18 mouse cellular contexts compared by ENCODE assay signal in the genomic region with DNA sequence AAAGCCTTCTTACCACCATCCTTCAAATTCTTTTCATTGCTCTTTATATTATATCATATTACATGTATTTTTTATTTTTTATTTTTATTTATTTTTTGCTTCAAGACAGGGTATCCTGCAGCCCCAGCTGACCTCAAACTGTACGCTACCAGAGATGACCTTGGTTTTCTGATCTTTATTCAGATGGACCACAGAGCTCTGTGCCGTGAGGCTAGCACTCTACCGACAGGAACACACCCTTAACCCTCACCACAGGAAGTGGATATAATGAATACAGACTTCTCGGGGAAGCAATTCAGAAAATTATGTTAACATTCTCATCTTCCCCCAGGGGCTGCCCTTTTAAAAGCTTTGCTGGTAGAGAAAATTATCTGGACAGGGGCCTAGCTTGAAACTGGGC.
A peak's percentile ranks its signal among the peaks of the same experiment; 100 is the strongest.
DNase-seq lines count a peak whose midpoint lies in the region; ATAC-seq lines count a peak whose summit lies in the region.
"Had no signal": no experiment of that assay in that cellular context is flagged by ENCODE, and none has a peak within 500 bp of the region (broad histone marks: within the 10 kb centered on the region; RNA-seq: fewer than 3 reads in every experiment).

No protein-coding gene starts in this region.

- peak; percentile 3 for DNase-seq in heart, postnatal 4 days
- peak; percentile 5 for DNase-seq in midbrain, embryonic 10.5 days (ENCODE audit: low spot score)
- DNase-seq in induced T-regulatory cell, adult 2 months (ENCODE audit: low read depth) = peak; percentile 6
- DNase-seq in cerebellum, postnatal 25 days = no peak
- DNase-seq: adrenal gland, adult 2 months; adrenal gland, postnatal 25 days; forebrain, postnatal 0 days; gastrocnemius, postnatal 14 days; heart, postnatal 14 days had no signal

- no peaks in the 10 kb centered on the region for H3K9me3 ChIP-seq in heart, embryonic 12.5 days (replicated peaks)
- H3K9me3 ChIP-seq in midbrain, embryonic 10.5 days (replicated peaks) = no peaks in the 10 kb centered on the region
- H3K9me3 ChIP-seq in midbrain, embryonic 16.5 days (replicated peaks; ENCODE audit: control insufficient read depth, low read length, poor library complexity, severe bottlenecking) = no peaks in the 10 kb centered on the region
- H3K9me3 ChIP-seq: embryonic facial prominence, embryonic 13.5 days; forebrain, embryonic 13.5 days; heart, embryonic 15.5 days; hindbrain, embryonic 13.5 days; intestine, embryonic 15.5 days had no signal

- H3K4me1 ChIP-seq in heart, embryonic 12.5 days (replicated peaks) = peaks cover 4% of the 10 kb centered on the region; the same call in 1 of the 2 replicates
- H3K4me1 ChIP-seq in midbrain, embryonic 10.5 days = no peaks in the 10 kb centered on the region
- H3K4me1 ChIP-seq in midbrain, embryonic 16.5 days (ENCODE audit: control insufficient read depth, insufficient read depth, low read length) = peaks cover 3% of the 10 kb centered on the region; the same call in 1 of the 2 replicates
- H3K4me1 ChIP-seq: forebrain, embryonic 13.5 days had no signal

- 0 out of 2 replicates have a peak, but pooled peaks cover 2% of the 10 kb centered on the region for H3K27me3 ChIP-seq in heart, embryonic 12.5 days (replicated peaks)
- no peaks in the 10 kb centered on the region for H3K27me3 ChIP-seq in midbrain, embryonic 10.5 days (ENCODE audit: low read depth, poor library complexity, severe bottlenecking)
- no peaks in the 10 kb centered on the region for H3K27me3 ChIP-seq in midbrain, embryonic 16.5 days (ENCODE audit: control insufficient read depth, insufficient read depth, low read depth, low read length)
- H3K27me3 ChIP-seq: embryonic facial prominence, embryonic 13.5 days; forebrain, embryonic 13.5 days; heart, embryonic 15.5 days; intestine, embryonic 15.5 days had no signal

- H3K4me2 ChIP-seq in heart, embryonic 12.5 days = no peak overlapping the region
- no peak overlapping the region for H3K4me2 ChIP-seq in midbrain, embryonic 16.5 days (ENCODE audit: low read length)
- H3K4me2 ChIP-seq: embryonic facial prominence, embryonic 13.5 days; forebrain, embryonic 13.5 days; heart, embryonic 15.5 days; hindbrain, embryonic 13.5 days; intestine, embryonic 15.5 days had no signal

- no peak overlapping the region for H3K27ac ChIP-seq in heart, embryonic 12.5 days (ENCODE audit: poor library complexity, severe bottlenecking)
- H3K27ac ChIP-seq in midbrain, embryonic 10.5 days (replicated peaks) = no peak overlapping the region
- H3K27ac ChIP-seq in midbrain, embryonic 16.5 days (ENCODE audit: low read length) = no peak overlapping the region
- H3K27ac ChIP-seq: embryonic facial prominence, embryonic 13.5 days; forebrain, embryonic 13.5 days; heart, embryonic 15.5 days; hindbrain, embryonic 13.5 days; hindbrain, postnatal 0 days; intestine, embryonic 15.5 days had no signal

- no peak overlapping the region for H3K9ac ChIP-seq in heart, embryonic 12.5 days
- no peak overlapping the region for H3K9ac ChIP-seq in midbrain, embryonic 16.5 days (ENCODE audit: low read depth, low read length)
- H3K9ac ChIP-seq: embryonic facial prominence, embryonic 13.5 days; forebrain, embryonic 13.5 days; forebrain, postnatal 0 days; heart, embryonic 15.5 days; hindbrain, embryonic 13.5 days; intestine, embryonic 15.5 days had no signal

- ATAC-seq in heart, embryonic 12.5 days (ENCODE audit: insufficient number of reproducible peaks, low FRiP score) = no peak
- ATAC-seq in midbrain, embryonic 16.5 days = no peak
- ATAC-seq in common myeloid progenitor, adult 5-6 weeks (replicated peaks; ENCODE audit: low read depth, poor library complexity, severe bottlenecking) = peak; percentile 36; the same call in 1 of the 2 replicates
- ATAC-seq: forebrain, embryonic 13.5 days; forebrain, postnatal 0 days; hindbrain, postnatal 0 days; intestine, embryonic 15.5 days had no signal

- H3K4me3 ChIP-seq in heart, embryonic 12.5 days = no peak overlapping the region
- H3K4me3 ChIP-seq in midbrain, embryonic 10.5 days = no peak overlapping the region
- H3K4me3 ChIP-seq in midbrain, embryonic 16.5 days (ENCODE audit: low read depth, low read length) = no peak overlapping the region
- H3K4me3 ChIP-seq: embryonic facial prominence, embryonic 13.5 days; forebrain, embryonic 13.5 days; heart, embryonic 15.5 days; hindbrain, embryonic 13.5 days; intestine, embryonic 15.5 days had no signal

- H3K36me3 ChIP-seq in heart, embryonic 12.5 days = no peaks in the 10 kb centered on the region
- no peaks in the 10 kb centered on the region for H3K36me3 ChIP-seq in midbrain, embryonic 10.5 days
- no peaks in the 10 kb centered on the region for H3K36me3 ChIP-seq in midbrain, embryonic 16.5 days (ENCODE audit: control insufficient read depth, insufficient read depth, low read length)
- H3K36me3 ChIP-seq: embryonic facial prominence, embryonic 13.5 days; heart, embryonic 15.5 days; hindbrain, embryonic 13.5 days; intestine, embryonic 15.5 days had no signal

- WGBS in heart, embryonic 12.5 days = 57% methylated on average over 4 of the region's 4 CpGs
- 64% methylated on average over 4 of the region's 4 CpGs for WGBS in midbrain, embryonic 10.5 days
- WGBS in midbrain, embryonic 16.5 days = 32% methylated on average over 4 of the region's 4 CpGs

Comparison
In these comparisons a context has a peak if more than half of its experiments do, and no peak if none do; other contexts are left out.
1. DNase-seq: peak in heart, postnatal 4 days (single experiment), midbrain, embryonic 10.5 days (single experiment) and induced T-regulatory cell, adult 2 months (single experiment); none in cerebellum, postnatal 25 days (0 of 2).